Mouse (Mus musculus): ENCODE results near the gene Hand1.
"Not testable (repeated sequence)": the region's sequence is repeated elsewhere in the genome, so short reads cannot be mapped to it uniquely, and the experiment has no call there.

Hand1 gene

GRCm38 (mm10) chr11:57832552-57833201 is at the start of gene Hand1:
Hand1 (minus strand) TSS chr11:57832818.
- no peak for DNase-seq (ENCODE audit: low spot score)

- no peak for DNase-seq (ENCODE audit: low spot score)
Measured at GRCm38 (mm10) chr11:57876157-57876556, 43.5 kb upstream of the Hand1 start.

- no peak for DNase-seq (ENCODE audit: low spot score)
Measured at GRCm38 (mm10) chr11:57873014-57873413, 40.4 kb upstream of the Hand1 start.

GRCm38 (mm10) chr11:57868753-57869460 is 36.3 kb upstream of the Hand1 start:
- DNase-seq (ENCODE audit: low spot score) = no peak

GRCm38 (mm10) chr11:57866466-57866865 is 33.8 kb upstream of the Hand1 start:
- no peak for DNase-seq (ENCODE audit: low spot score)

- DNase-seq (ENCODE audit: low spot score) = no peak
Measured at GRCm38 (mm10) chr11:57864577-57864976, 32.0 kb upstream of the Hand1 start.

- DNase-seq (ENCODE audit: low spot score) = no peak
Measured at GRCm38 (mm10) chr11:57862088-57862487, 29.5 kb upstream of the Hand1 start.

GRCm38 (mm10) chr11:57857709-57858108 is 25.1 kb upstream of the Hand1 start:
- no peak for DNase-seq (ENCODE audit: low spot score)

GRCm38 (mm10) chr11:57853571-57853970 is 21.0 kb upstream of the Hand1 start:
- DNase-seq (ENCODE audit: low spot score) = no peak

GRCm38 (mm10) chr11:57850931-57851330 is 18.3 kb upstream of the Hand1 start:
- no peak for DNase-seq (ENCODE audit: low spot score)

GRCm38 (mm10) chr11:57850298-57850697 is 17.7 kb upstream of the Hand1 start:
- DNase-seq (ENCODE audit: low spot score) = no peak

- DNase-seq (ENCODE audit: low spot score) = no peak
Measured at GRCm38 (mm10) chr11:57847396-57847795, 14.8 kb upstream of the Hand1 start.

- not testable (repeated sequence) for DNase-seq (ENCODE audit: low spot score)
Measured at GRCm38 (mm10) chr11:57846421-57847363, 14.1 kb upstream of the Hand1 start.

- DNase-seq (ENCODE audit: low spot score) = no peak
Measured at GRCm38 (mm10) chr11:57841391-57841790, 8.8 kb upstream of the Hand1 start.

- DNase-seq (ENCODE audit: low spot score) = no peak
Measured at GRCm38 (mm10) chr11:57840986-57841385, 8.4 kb upstream of the Hand1 start.

GRCm38 (mm10) chr11:57837861-57838680 is 5.5 kb upstream of the Hand1 start:
- no peak for DNase-seq (ENCODE audit: low spot score)

GRCm38 (mm10) chr11:57836872-57837680 is 4.5 kb upstream of the Hand1 start:
- DNase-seq (ENCODE audit: low spot score) = no peak

- no peak for DNase-seq (ENCODE audit: low spot score)
Measured at GRCm38 (mm10) chr11:57836401-57836800, 3.8 kb upstream of the Hand1 start.

GRCm38 (mm10) chr11:57835931-57836330 is 3.3 kb upstream of the Hand1 start:
- no peak for DNase-seq (ENCODE audit: low spot score)

GRCm38 (mm10) chr11:57835331-57835730 is 2.7 kb upstream of the Hand1 start:
- DNase-seq (ENCODE audit: low spot score) = no peak

- DNase-seq (ENCODE audit: low spot score) = no peak
Measured at GRCm38 (mm10) chr11:57834031-57834430, 1.4 kb upstream of the Hand1 start.
